Comparison of ENCODE assay signal across 8 mouse cellular contexts in the genomic region with DNA sequence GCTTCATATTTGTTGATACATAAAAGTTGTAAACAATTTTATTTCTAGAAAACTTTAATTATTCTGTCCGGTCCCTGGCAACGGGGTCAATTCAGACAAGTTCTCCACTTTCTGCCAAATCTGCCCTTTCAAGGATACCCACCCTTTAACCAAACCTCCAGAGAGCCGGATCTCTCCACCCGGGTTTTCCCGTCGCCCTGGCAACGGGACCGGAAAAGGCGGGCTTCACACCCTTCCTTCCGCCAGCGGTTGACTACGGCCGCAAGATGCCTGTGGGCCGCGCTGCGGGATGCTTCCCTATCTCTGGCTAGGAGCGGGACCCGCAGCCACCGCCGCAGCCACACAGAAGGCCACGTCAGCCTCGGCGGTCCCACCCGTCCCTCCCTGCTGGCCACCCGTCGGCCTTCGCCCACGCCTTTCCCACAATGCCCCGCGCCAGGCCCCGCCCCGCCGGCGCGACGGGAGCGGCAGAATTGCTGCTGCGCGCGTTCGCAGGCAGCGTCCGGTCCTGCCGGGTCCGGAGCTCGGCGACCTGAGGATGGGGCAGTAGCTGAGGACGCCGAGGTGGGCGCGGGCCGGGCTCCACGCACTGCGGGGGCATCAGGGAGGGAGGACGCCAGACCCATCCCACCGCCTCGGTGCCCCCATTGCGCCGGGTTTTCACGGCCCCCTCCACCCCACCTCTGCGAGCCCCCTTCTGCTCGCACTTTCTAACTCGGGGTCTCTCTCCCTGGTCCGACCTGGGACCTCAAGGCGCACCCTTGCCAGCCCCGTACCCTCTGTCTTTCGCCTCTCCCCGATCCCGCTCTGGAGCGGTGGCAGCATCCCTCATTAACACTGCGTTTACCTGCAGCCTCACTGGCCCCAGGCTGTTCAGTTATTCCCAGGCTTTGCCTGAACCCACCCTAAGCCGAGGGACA. TPM values are rescaled to one million over a fixed set of nuclear protein-coding genes. Genes with fewer than 3 reads are reported as not detected.
DNase-seq lines count a peak whose midpoint lies in the region; ATAC-seq and TF ChIP-seq lines count a peak whose summit lies in the region.

Gene Dnajc10 (plus strand): TSS at position 225 of the 920 bp plus-strand sequence.

- H3K9ac ChIP-seq in heart, embryonic 12.5 days, result peak within 1 kb of the TSS; percentile 98
- peak within 1 kb of the TSS; percentile 81 for H3K9ac ChIP-seq in kidney, postnatal 0 days (ENCODE audit: low read depth, low read length)
- peak within 1 kb of the TSS; percentile 85 for H3K9ac ChIP-seq in liver, embryonic 11.5 days (ENCODE audit: low read depth, low read length)
- H3K9ac ChIP-seq in stomach, embryonic 14.5 days (replicated peaks; ENCODE audit: low read depth, low read length), result peak within 1 kb of the TSS; percentile 84

- H3K9me3 ChIP-seq in heart, embryonic 12.5 days (replicated peaks), result no peaks in the 10 kb centered on the region
- no peaks in the 10 kb centered on the region for H3K9me3 ChIP-seq in kidney, postnatal 0 days (replicated peaks; ENCODE audit: low read length)
- H3K9me3 ChIP-seq in liver, embryonic 11.5 days (ENCODE audit: control insufficient read depth, low read length), result no peaks in the 10 kb centered on the region
- no peaks in the 10 kb centered on the region for H3K9me3 ChIP-seq in stomach, embryonic 14.5 days (ENCODE audit: control insufficient read depth, low read depth, low read length)

- under 1% methylated on average over 72 of the region's 72 CpGs for WGBS in heart, embryonic 12.5 days
- under 1% methylated on average over 67 of the region's 72 CpGs for WGBS in kidney, postnatal 0 days
- under 1% methylated on average over 72 of the region's 72 CpGs for WGBS in liver, embryonic 11.5 days
- under 1% methylated on average over 71 of the region's 72 CpGs for WGBS in stomach, embryonic 14.5 days

- no peaks in the 10 kb centered on the region for H3K27me3 ChIP-seq in heart, embryonic 12.5 days (replicated peaks)
- no peaks in the 10 kb centered on the region for H3K27me3 ChIP-seq in kidney, postnatal 0 days (ENCODE audit: insufficient read depth, low read length)
- no peaks in the 10 kb centered on the region for H3K27me3 ChIP-seq in liver, embryonic 11.5 days (replicated peaks; ENCODE audit: control insufficient read depth, insufficient read depth, low read length)
- H3K27me3 ChIP-seq in stomach, embryonic 14.5 days (ENCODE audit: control insufficient read depth, insufficient read depth, low read length), result no peaks in the 10 kb centered on the region

- H3K36me3 ChIP-seq in heart, embryonic 12.5 days, result peaks cover 10% of the 10 kb centered on the region
- no peaks in the 10 kb centered on the region for H3K36me3 ChIP-seq in kidney, postnatal 0 days (ENCODE audit: insufficient read depth, low read length)
- no peaks in the 10 kb centered on the region; the same call in 1 of the 2 replicates for H3K36me3 ChIP-seq in liver, embryonic 11.5 days (ENCODE audit: control insufficient read depth, insufficient read depth, low read length)
- peaks cover under 1% of the 10 kb centered on the region; the same call in 1 of the 2 replicates for H3K36me3 ChIP-seq in stomach, embryonic 14.5 days (ENCODE audit: control insufficient read depth, insufficient read depth, low read length)

- H3K4me2 ChIP-seq in heart, embryonic 12.5 days, result peak within 1 kb of the TSS; percentile 77
- H3K4me2 ChIP-seq in kidney, postnatal 0 days (ENCODE audit: low read length), result peak within 1 kb of the TSS; percentile 70
- peak within 1 kb of the TSS; percentile 76 for H3K4me2 ChIP-seq in liver, embryonic 11.5 days
- H3K4me2 ChIP-seq in stomach, embryonic 14.5 days (replicated peaks; ENCODE audit: low read depth, low read length), result peak within 1 kb of the TSS; percentile 60

- ATAC-seq in erythroid progenitor cell, adult 5-6 weeks (replicated peaks; ENCODE audit: low FRiP score, poor library complexity, severe bottlenecking), result peak; percentile 82
- ATAC-seq in heart, embryonic 12.5 days (ENCODE audit: insufficient number of reproducible peaks, low FRiP score), result peak; percentile 92
- peak; percentile 94 for ATAC-seq in kidney, postnatal 0 days (replicated peaks; ENCODE audit: low FRiP score, low read depth)
- peak; percentile 91 for ATAC-seq in liver, embryonic 11.5 days (replicated peaks; ENCODE audit: low FRiP score)
- peak; percentile 92 for ATAC-seq in stomach, embryonic 14.5 days (ENCODE audit: insufficient number of reproducible peaks, insufficient read depth, low FRiP score, low read depth)

- H3K4me3 ChIP-seq in heart, embryonic 12.5 days, result peak within 1 kb of the TSS; percentile 99
- H3K4me3 ChIP-seq in kidney, postnatal 0 days (replicated peaks; ENCODE audit: low read depth, low read length), result peak within 1 kb of the TSS; percentile 90
- peak within 1 kb of the TSS; percentile 80 for H3K4me3 ChIP-seq in liver, embryonic 11.5 days (ENCODE audit: low read depth, low read length)
- peak within 1 kb of the TSS; percentile 84 for H3K4me3 ChIP-seq in stomach, embryonic 14.5 days (ENCODE audit: low read depth, low read length)

- DNase-seq in CD4-positive helper T cell, adult 2 months (ENCODE audit: low read depth, low spot score), result peak; percentile 90
- DNase-seq in brain, embryonic 18.5 days (ENCODE audit: low read depth, low spot score), result peak; percentile 74
- DNase-seq in kidney, postnatal 0 days (ENCODE audit: low spot score), result peak; percentile 93
- DNase-seq in liver, embryonic 11.5 days (ENCODE audit: low spot score), result peak; percentile 87
- peak; percentile 90 for DNase-seq in naive thymus-derived CD4-positive, alpha-beta T cell, adult 2 months (ENCODE audit: low read depth)

- H3K27ac ChIP-seq in heart, embryonic 12.5 days (ENCODE audit: poor library complexity, severe bottlenecking), result peak within 1 kb of the TSS; percentile 96
- H3K27ac ChIP-seq in kidney, postnatal 0 days, result peak within 1 kb of the TSS; percentile 92
- peak within 1 kb of the TSS; percentile 96 for H3K27ac ChIP-seq in liver, embryonic 11.5 days (ENCODE audit: low read depth, low read length)
- peak within 1 kb of the TSS; percentile 96 for H3K27ac ChIP-seq in stomach, embryonic 14.5 days (ENCODE audit: low read length)

- TF ChIP-seq CTCF in kidney, postnatal 0 days (IDR thresholded peaks at IDR 0.05; ENCODE audit: low read depth), result no peak

- H3K4me1 ChIP-seq in heart, embryonic 12.5 days (replicated peaks), result peaks cover 14% of the 10 kb centered on the region
- H3K4me1 ChIP-seq in kidney, postnatal 0 days (replicated peaks; ENCODE audit: insufficient read depth, low read length), result 0 out of 2 replicates have a peak, but pooled peaks cover 6% of the 10 kb centered on the region
- H3K4me1 ChIP-seq in liver, embryonic 11.5 days (replicated peaks; ENCODE audit: control insufficient read depth, insufficient read depth, low read length), result no peaks in the 10 kb centered on the region
- H3K4me1 ChIP-seq in stomach, embryonic 14.5 days (ENCODE audit: control insufficient read depth, insufficient read depth, low read length), result no peaks in the 10 kb centered on the region

RNA-seq across cellular contexts. Expression of gene Dnajc10, which starts in this region (rescaled TPM):
- total RNA-seq in erythroid progenitor cell, adult 5-6 weeks (2015; ENCODE audit: low replicate concordance), result 64.9 and 93.9 TPM in 2 replicates
- total RNA-seq in erythroid progenitor cell, adult 5-6 weeks (2017; ENCODE audit: low replicate concordance), result 117 and 134 TPM in 2 replicates
- 70.5 and 72.9 TPM in 2 replicates for polyA plus RNA-seq in heart, embryonic 12.5 days (2016; fragmentation: Nextera tagmentation; extraction: Ambion mirVana)
- 71.0 and 76.0 TPM in 2 replicates for polyA plus RNA-seq in kidney, postnatal 0 days (2015; fragmentation: Nextera tagmentation; extraction: Ambion mirVana)
- 42.6 and 53.1 TPM in 2 replicates for polyA plus RNA-seq in liver, embryonic 11.5 days (2014; fragmentation: Nextera tagmentation; extraction: Ambion mirVana)
- 91.8 and 99.3 TPM in 2 replicates for polyA plus RNA-seq in stomach, embryonic 14.5 days (2014; fragmentation: Nextera tagmentation; extraction: Ambion mirVana)

Comparison
In these comparisons a context has a peak if more than half of its experiments do, and no peak if none do; other contexts are left out.
1. Peak in every context shown above with its lines: DNase-seq, ATAC-seq, H3K4me3 ChIP-seq and H3K27ac ChIP-seq.